Mouse (Mus musculus) MEL (cell line): Measurements from ENCODE around the gene Rnf151. TPM values are rescaled to one million over a fixed set of nuclear protein-coding genes. Genes with fewer than 3 reads are reported as not detected.
"Not testable (repeated sequence)": the region's sequence is repeated elsewhere in the genome, so short reads cannot be mapped to it uniquely, and the experiment has no call there.

Experiments used
- DNase-seq: peaks from one replicate; pipeline ENCODE4 v3.0.0; 2011; ENCODE audit warnings: low read depth, low spot score
- H3K27ac ChIP-seq: 2 replicates; pipeline ENCODE4 v1.5.1; 2012; ENCODE audit warnings: low read depth, mild to moderate bottlenecking, control low read depth, low read length, moderate library complexity; ENCODE audit not compliant: control insufficient read depth
- H3K27me3 ChIP-seq, 2 experiments: fragments of 150-350 bp in 1 of 2; sonication (generic) in 1 of 2; 2 replicates each; pipeline ENCODE4 v1.6.1; 2012; ENCODE audit warnings: low read length in 2 of 2, mild to moderate bottlenecking in 2 of 2, improper control_type of control experiment in 1 of 2, moderate library complexity in 1 of 2; ENCODE audit not compliant: insufficient read depth in 2 of 2, control insufficient read depth in 1 of 2
- H3K36me3 ChIP-seq, 2 experiments: 2 replicates each; pipeline ENCODE4 v1.6.1; 2012 to 2014; ENCODE audit warnings: low read length in 2 of 2, improper control_type of control experiment in 1 of 2, inconsistent platforms in 1 of 2, mild to moderate bottlenecking in 1 of 2; ENCODE audit not compliant: insufficient read depth in 2 of 2, control insufficient read depth in 1 of 2
- H3K4me1 ChIP-seq, 2 experiments: fragments of 150-350 bp in 1 of 2; sonication (generic) in 1 of 2; 2 replicates each; pipeline ENCODE4 v1.6.1; 2012; ENCODE audit warnings: low read length in 2 of 2, improper control_type of control experiment in 1 of 2, mild to moderate bottlenecking in 1 of 2; ENCODE audit not compliant: insufficient read depth in 2 of 2, control insufficient read depth in 1 of 2
- H3K4me3 ChIP-seq, 2 experiments: fragments of 150-350 bp in 1 of 2; sonication (generic) in 1 of 2; 2 replicates each; pipeline ENCODE4 v1.5.1; 2012; ENCODE audit warnings: low read depth in 2 of 2, low read length in 2 of 2, mild to moderate bottlenecking in 2 of 2, moderate library complexity in 2 of 2, control low read depth in 1 of 2, improper control_type of control experiment in 1 of 2; ENCODE audit not compliant: control insufficient read depth in 1 of 2, insufficient read depth in 1 of 2
- H3K79me2 ChIP-seq: 2 replicates; pipeline ENCODE4 v1.6.1; 2012; ENCODE audit warnings: mild to moderate bottlenecking, low read length, moderate library complexity; ENCODE audit not compliant: control insufficient read depth, poor library complexity, insufficient read depth
- H3K9ac ChIP-seq: 2 replicates; pipeline ENCODE4 v1.6.1; 2012; ENCODE audit warnings: low read depth, mild to moderate bottlenecking, control low read depth, low read length, moderate library complexity; ENCODE audit not compliant: control insufficient read depth, poor library complexity, severe bottlenecking
- H3K9me3 ChIP-seq: fragments of 150-350 bp; sonication (generic); replicated peaks from 2 replicates; pipeline ENCODE4 v1.6.1; 2012; ENCODE audit warnings: mild to moderate bottlenecking, low read length, improper control_type of control experiment, moderate library complexity; ENCODE audit not compliant: insufficient read depth
- BHLHE40 ChIP-seq: IDR thresholded peaks from 2 replicates; pipeline ENCODE4 v1.6.1; 2012; ENCODE audit warnings: low read depth, mild to moderate bottlenecking, inconsistent platforms, low read length, improper control_type of control experiment, borderline replicate concordance
- CHD1 ChIP-seq: IDR thresholded peaks from 2 replicates; pipeline ENCODE4 v1.6.1; 2012; ENCODE audit warnings: low read depth, mild to moderate bottlenecking, inconsistent platforms, low read length, improper control_type of control experiment
- CHD2 ChIP-seq: IDR thresholded peaks from 2 replicates; pipeline ENCODE4 v1.6.1; 2011; ENCODE audit warnings: low read length, improper control_type of control experiment
- CTCF ChIP-seq, 3 experiments: IDR thresholded peaks in 2 of 3; conservative IDR thresholded peaks in 1 of 3; 2 replicates each; pipeline ENCODE4 v1.5.1; 2011 to 2012; ENCODE audit warnings: low read length in 3 of 3, low read depth in 2 of 3, mild to moderate bottlenecking in 2 of 3, improper control_type of control experiment in 1 of 3, inconsistent platforms in 1 of 3, mixed read lengths in 1 of 3, moderate library complexity in 1 of 3; ENCODE audit not compliant: control insufficient read depth in 1 of 3, insufficient read depth in 1 of 3, poor library complexity in 1 of 3, severe bottlenecking in 1 of 3
- E2F4 ChIP-seq: IDR thresholded peaks from 2 replicates; pipeline ENCODE4 v1.6.1; 2011; ENCODE audit warnings: low read depth, low read length, improper control_type of control experiment, borderline replicate concordance
- ELF1 ChIP-seq: IDR thresholded peaks from 2 replicates; pipeline ENCODE4 v1.6.1; 2014; ENCODE audit warnings: low read depth, mild to moderate bottlenecking, inconsistent platforms, low read length, improper control_type of control experiment, moderate library complexity
- EP300 ChIP-seq, 2 experiments: IDR thresholded peaks; 2 replicates each; pipeline ENCODE4 v1.6.1; 2011; ENCODE audit warnings: improper control_type of control experiment in 2 of 2, low read length in 2 of 2, low read depth in 1 of 2, mild to moderate bottlenecking in 1 of 2
- ETS1 ChIP-seq: IDR thresholded peaks from 2 replicates; pipeline ENCODE4 v1.6.1; 2012; ENCODE audit warnings: low read depth, mild to moderate bottlenecking, inconsistent platforms, low read length, improper control_type of control experiment, moderate library complexity
- GATA1 ChIP-seq: IDR thresholded peaks from 2 replicates; pipeline ENCODE4 v1.6.1; 2011; ENCODE audit warnings: low read depth, low read length, improper control_type of control experiment
- HCFC1 ChIP-seq: IDR thresholded peaks from 2 replicates; pipeline ENCODE4 v1.6.1; 2012; ENCODE audit warnings: low read depth, mild to moderate bottlenecking, inconsistent platforms, low read length, improper control_type of control experiment, moderate library complexity
- MEF2A ChIP-seq: IDR thresholded peaks from 2 replicates; pipeline ENCODE4 v1.6.1; 2014; ENCODE audit warnings: low read depth, mild to moderate bottlenecking, inconsistent platforms, low read length, improper control_type of control experiment; ENCODE audit not compliant: poor library complexity, insufficient replicate concordance, severe bottlenecking; ENCODE audit errors: extremely low read depth
- MXI1 ChIP-seq: IDR thresholded peaks from 2 replicates; pipeline ENCODE4 v1.6.1; 2011; ENCODE audit warnings: mild to moderate bottlenecking, low read depth, low read length, improper control_type of control experiment
- MYC ChIP-seq: IDR thresholded peaks from 2 replicates; pipeline ENCODE4 v1.6.1; 2011; ENCODE audit warnings: low read depth, mild to moderate bottlenecking, low read length, improper control_type of control experiment, moderate library complexity
- POLR2A ChIP-seq, 2 experiments: IDR thresholded peaks; 2 replicates each; pipeline ENCODE4 v1.6.1; 2011 to 2012; ENCODE audit warnings: low read length in 2 of 2, mild to moderate bottlenecking in 2 of 2, control low read depth in 1 of 2, improper control_type of control experiment in 1 of 2, low read depth in 1 of 2, moderate library complexity in 1 of 2; ENCODE audit not compliant: control insufficient read depth in 1 of 2, insufficient read depth in 1 of 2, poor library complexity in 1 of 2
- POLR2AphosphoS5 ChIP-seq: IDR thresholded peaks from 2 replicates; pipeline ENCODE4 v1.6.1; 2012; ENCODE audit warnings: low read depth, borderline replicate concordance, mild to moderate bottlenecking, inconsistent platforms, low read length, moderate library complexity, mixed read lengths
- RAD21 ChIP-seq: IDR thresholded peaks from 2 replicates; pipeline ENCODE4 v1.6.1; 2011; ENCODE audit warnings: mild to moderate bottlenecking, low read depth, low read length, improper control_type of control experiment
- RCOR1 ChIP-seq: IDR thresholded peaks from 2 replicates; pipeline ENCODE4 v1.6.1; 2012; ENCODE audit warnings: low read depth, mild to moderate bottlenecking, inconsistent platforms, low read length, improper control_type of control experiment
- SIN3A ChIP-seq: IDR thresholded peaks from 2 replicates; pipeline ENCODE4 v1.6.1; 2012; ENCODE audit warnings: low read length, improper control_type of control experiment, inconsistent platforms
- SMC3 ChIP-seq: IDR thresholded peaks from 2 replicates; pipeline ENCODE4 v1.6.1; 2011; ENCODE audit warnings: low read depth, low read length, improper control_type of control experiment
- TCF12 ChIP-seq: IDR thresholded peaks from 2 replicates; pipeline ENCODE4 v1.6.1; 2014; ENCODE audit warnings: low read depth, mild to moderate bottlenecking, inconsistent platforms, low read length, improper control_type of control experiment, moderate library complexity
- USF1 ChIP-seq: IDR thresholded peaks from 2 replicates; pipeline ENCODE4 v1.6.1; 2014; ENCODE audit warnings: low read depth, mild to moderate bottlenecking, inconsistent platforms, low read length, improper control_type of control experiment, moderate library complexity
- polyA plus RNA-seq, 2 experiments: library from polyadenylated mRNA; stranded (reverse) in 1 of 2; unstranded in 1 of 2; fragments of >175 nt in 1 of 2; fragments of >200 nt in 1 of 2; gene quantifications; 2 replicates each; pipeline versions ENCODE4 v1.2.1 to v1.2.4; 2012; ENCODE audit warnings: low replicate concordance in 2 of 2, low read depth in 1 of 2; ENCODE audit not compliant: insufficient read length in 2 of 2, insufficient read depth in 1 of 2, missing spikeins in 1 of 2
- total RNA-seq: library from RNA; depleted of rRNA; stranded (reverse); fragments of 300-350 nt; gene quantifications from 2 replicates; pipeline ENCODE4 v1.2.3, GENCODE M21; 2012

The Rnf151 gene
- total and polyA plus RNA-seq, 3 experiments, result 0.23 to 0.40 TPM; not detected in 1

- not testable (repeated sequence) for H3K27me3 ChIP-seq, H3K9me3 ChIP-seq
- Histone ChIP-seq H3K4me3 (peak overlapping the region; percentile 69 to 70), H3K27ac (peak overlapping the region; percentile 65), H3K79me2 (peaks cover 51% of the 10 kb centered on the region), H3K36me3 (peaks cover 5 to 15% of the 10 kb centered on the region in 2 experiments; a peak in 3 of 4 replicates), H3K9ac (peak overlapping the region; percentile 79), H3K4me1 (peaks cover 0 to 14% of the 10 kb centered on the region in 2 experiments; a peak in 3 of 4 replicates)
- TF ChIP-seq SIN3A (peak; percentile 57; the same call in 1 of the 2 replicates), HCFC1 (0 out of 2 replicates have a peak, but pooled peaks have one; percentile 12), TCF12 (0 out of 2 replicates have a peak, but pooled peaks have one; percentile 26), ETS1 (0 out of 2 replicates have a peak, but pooled peaks have one; percentile 19), MXI1 (peak; percentile 49; the same call in 1 of the 2 replicates), GATA1 (peak; percentile 79), MYC (0 out of 2 replicates have a peak, but pooled peaks have one; percentile 33), EP300 (IDR thresholded peaks at IDR 0.05; ENCODE audit: low read depth in 1 of 2, low read length in 2 of 2) (peak in 1 of 2 experiments; percentile 44; a peak in 1 of 4 replicates)
- DNase-seq, result peak; percentile 57
Measured at GRCm38 (mm10) chr17:24721383-24721955, 3.6 kb upstream of the Rnf151 start.

GRCm38 (mm10) chr17:24720616-24721015 lies 2.8 kb upstream of the Rnf151 start:
- Histone ChIP-seq H3K27ac (peak overlapping the region; percentile 87), H3K4me3 (peak overlapping the region; percentile 36 to 70), H3K79me2 (peaks cover 51% of the 10 kb centered on the region), H3K9ac (peak overlapping the region; percentile 86), H3K4me1 (peaks cover 0 to 10% of the 10 kb centered on the region in 2 experiments; a peak in 2 of 4 replicates), H3K36me3 (peaks cover 5 to 13% of the 10 kb centered on the region in 2 experiments; a peak in 3 of 4 replicates)
- not testable (repeated sequence) for H3K27me3 ChIP-seq, H3K9me3 ChIP-seq
- peak; percentile 50 for DNase-seq
- 0 out of 4 replicates have a peak, but pooled peaks of 1 of the 2 experiments have one; percentile 35 for TF ChIP-seq POLR2A (IDR thresholded peaks at IDR 0.05; ENCODE audit: control insufficient read depth in 1 of 2, insufficient read depth in 1 of 2, low read depth in 1 of 2, low read length in 2 of 2, poor library complexity in 1 of 2)

GRCm38 (mm10) chr17:24719494-24720222 lies 1.8 kb upstream of the Rnf151 start:
- Histone ChIP-seq H3K4me1 (peaks cover 0 to 10% of the 10 kb centered on the region in 2 experiments; a peak in 2 of 4 replicates), H3K27me3 (no peaks in the 10 kb centered on the region), H3K4me3 (peak overlapping the region; percentile 69 to 98), H3K9ac (peak overlapping the region; percentile 98), H3K27ac (peak overlapping the region; percentile 87), H3K9me3 (no peaks in the 10 kb centered on the region), H3K79me2 (peaks cover 51% of the 10 kb centered on the region), H3K36me3 (peaks cover 5 to 11% of the 10 kb centered on the region in 2 experiments; a peak in 3 of 4 replicates)
- peak; percentile 99 for DNase-seq
- TF ChIP-seq POLR2AphosphoS5 (peak; percentile 98), RCOR1 (no peak), MEF2A (no peak), HCFC1 (peak; percentile 95), RAD21 (no peak), SMC3 (no peak), TCF12 (0 out of 2 replicates have a peak, but pooled peaks have one; percentile 66), CHD1 (no peak), E2F4 (no peak), USF1 (peak; percentile 68), MXI1 (peak; percentile 91), ETS1 (peak; percentile 17; the same call in 1 of the 2 replicates), ELF1 (peak; percentile 94), BHLHE40 (no peak), CTCF (IDR thresholded peaks at IDR 0.05 in 2 of 3, conservative IDR thresholded peaks at IDR 0.05 in 1 of 3; ENCODE audit: control insufficient read depth in 1 of 3, insufficient read depth in 1 of 3, low read depth in 2 of 3, low read length in 3 of 3, poor library complexity in 1 of 3, severe bottlenecking in 1 of 3) (no peak), CHD2 (peak; percentile 96)
